Mouse (Mus musculus): Measurements from ENCODE around the gene Palld. TPM values are rescaled to one million over a fixed set of nuclear protein-coding genes. Genes with fewer than 3 reads are reported as not detected.

Gene Palld
- polyA plus RNA-seq (2017; shearing (Covaris generic)), result under 1 TPM; 0.33 to 0.45 TPM

DNA sequence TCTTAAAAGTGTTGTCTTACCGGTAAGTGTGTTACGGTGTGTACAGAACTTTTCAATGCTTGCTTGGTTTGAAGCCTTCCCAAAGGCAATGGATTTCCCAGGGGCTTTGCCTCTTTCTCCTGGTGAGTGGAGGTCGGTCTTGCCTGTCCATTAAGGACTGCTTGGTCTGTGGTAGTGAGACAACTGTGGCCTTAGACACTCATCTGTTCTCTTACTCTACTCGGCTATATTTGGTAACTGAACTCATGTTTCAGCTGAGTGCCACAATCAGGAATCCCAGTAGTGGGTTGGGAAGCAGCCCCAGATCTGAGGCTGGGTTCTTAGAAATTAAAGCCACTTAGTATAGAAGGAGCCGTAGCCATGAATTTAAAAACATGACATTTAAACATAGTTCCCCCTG, at the start of gene Palld:
Gene Palld, minus strand, starts transcription at position 170 of the 400 bp plus-strand sequence.

GRCm38 (mm10) chr8:61927777-61928494, 25.4 kb upstream of the Palld start, which contains the start of gene Ddx60:
TSS of gene Ddx60 (plus strand) at chr8:61928087.

GRCm38 (mm10) chr8:61487597-61488156, 414.8 kb downstream of the Palld start, which contains the start of gene Cbr4:
TSS of gene Cbr4 (plus strand) at chr8:61487734.

Other genes with a start within 250 kb of the Palld start
- 10 to 100 TPM; 20.2 to 27.7 TPM for gene Ddx60, start 25.4 kb upstream of the Palld start, polyA plus RNA-seq (2017; shearing (Covaris generic))
- under 1 TPM in 1 of 2 experiments, not detected in 1; 0.33 TPM for gene Anxa10, start 220.5 kb upstream of the Palld start, polyA plus RNA-seq (2017; shearing (Covaris generic))

Data from activated CD4-positive, CD25-positive, alpha-beta regulatory T cell (primary cell).